ENCODE assay signal across 7 mouse cellular contexts in genomic region chr11:84813724-84814510, GRCm38 (mm10). TPM values are rescaled to one million over a fixed set of nuclear protein-coding genes. Genes with fewer than 3 reads are reported as not detected.
A peak's percentile ranks its signal among the peaks of the same experiment; 100 is the strongest.
DNase-seq lines count a peak whose midpoint lies in the region; ATAC-seq lines count a peak whose summit lies in the region.

No protein-coding gene starts in this region.

- peaks cover 9% of the 10 kb centered on the region for H3K4me1 ChIP-seq in heart, embryonic 10.5 days
- H3K4me1 ChIP-seq in midbrain, embryonic 11.5 days (ENCODE audit: control insufficient read depth, insufficient read depth, low read length): peaks cover 9% of the 10 kb centered on the region

- DNase-seq in CD8-positive naive resting alpha-beta T cell, adult 2 months (ENCODE audit: low read depth in 2 of 2, low spot score in 2 of 2): peak; percentile 67 to 70
- peak; percentile 77 for DNase-seq in R1 (ENCODE audit: low read depth, low spot score)
- peak; percentile 91 for DNase-seq in embryo, embryonic 10 days (ENCODE audit: low spot score)
- peak; percentile 92 for DNase-seq in heart, embryonic 10.5 days (ENCODE audit: low spot score)
- DNase-seq in layer of hippocampus, postnatal 25 days (ENCODE audit: extremely low spot score in 1 of 2, low spot score in 1 of 2): peak; percentile 76 to 89
- DNase-seq in midbrain, embryonic 11.5 days (ENCODE audit: low spot score, missing footprints): peak; percentile 100
- peak; percentile 63 for DNase-seq in spleen, adult 12 weeks (ENCODE audit: low spot score)

- no peaks in the 10 kb centered on the region for H3K9me3 ChIP-seq in heart, embryonic 10.5 days
- no peaks in the 10 kb centered on the region for H3K9me3 ChIP-seq in midbrain, embryonic 11.5 days (ENCODE audit: control insufficient read depth, low read length)

- no peak overlapping the region for H3K4me3 ChIP-seq in heart, embryonic 10.5 days
- H3K4me3 ChIP-seq in midbrain, embryonic 11.5 days (ENCODE audit: low read depth, low read length): no peak overlapping the region

- H3K9ac ChIP-seq in midbrain, embryonic 11.5 days (ENCODE audit: low read length): no peak overlapping the region

- 53% methylated on average over 13 of the region's 13 CpGs for WGBS in heart, embryonic 10.5 days
- WGBS in midbrain, embryonic 11.5 days: 57% methylated on average over 13 of the region's 13 CpGs

- H3K27ac ChIP-seq in heart, embryonic 10.5 days: no peak overlapping the region
- H3K27ac ChIP-seq in midbrain, embryonic 11.5 days (ENCODE audit: low read depth, low read length): no peak overlapping the region

- no peak overlapping the region for H3K4me2 ChIP-seq in midbrain, embryonic 11.5 days

- peaks cover 9% of the 10 kb centered on the region; the same call in 1 of the 2 replicates for H3K36me3 ChIP-seq in heart, embryonic 10.5 days
- no peaks in the 10 kb centered on the region for H3K36me3 ChIP-seq in midbrain, embryonic 11.5 days (ENCODE audit: control insufficient read depth, insufficient read depth, low read length)

- H3K27me3 ChIP-seq in heart, embryonic 10.5 days (ENCODE audit: insufficient read depth, poor library complexity, severe bottlenecking): peaks cover 12% of the 10 kb centered on the region
- no peaks in the 10 kb centered on the region for H3K27me3 ChIP-seq in midbrain, embryonic 11.5 days (ENCODE audit: control insufficient read depth, insufficient read depth, low read length)

- ATAC-seq in midbrain, embryonic 11.5 days (ENCODE audit: low FRiP score): peak; percentile 45

RNA-seq across cellular contexts. Expression of gene Mrm1, which starts 5.4 kb away (rescaled TPM):
- polyA plus RNA-seq in heart, embryonic 10.5 days (2016; fragmentation: Nextera tagmentation; extraction: Ambion mirVana): 12.7 and 15.7 TPM in 2 replicates
- 10 to 100 TPM; 11.4 to 12.2 TPM for total RNA-seq in layer of hippocampus, postnatal 25 days (2021)
- polyA plus RNA-seq in midbrain, embryonic 11.5 days (2014; fragmentation: Nextera tagmentation; extraction: Ambion mirVana): 10.3 and 11.4 TPM in 2 replicates

RNA-seq across cellular contexts. Expression of gene Dhrs11, which starts 14.9 kb away (rescaled TPM):
- polyA plus RNA-seq in heart, embryonic 10.5 days (2016; fragmentation: Nextera tagmentation; extraction: Ambion mirVana): 29.3 and 34.3 TPM in 2 replicates
- total RNA-seq in layer of hippocampus, postnatal 25 days (2021): 1 to 10 TPM; 4.6 to 6.6 TPM
- 12.2 and 12.6 TPM in 2 replicates for polyA plus RNA-seq in midbrain, embryonic 11.5 days (2014; fragmentation: Nextera tagmentation; extraction: Ambion mirVana)

RNA-seq across cellular contexts. Expression of gene Ggnbp2, which starts 56.7 kb away (rescaled TPM):
- 50.5 and 61.9 TPM in 2 replicates for polyA plus RNA-seq in heart, embryonic 10.5 days (2016; fragmentation: Nextera tagmentation; extraction: Ambion mirVana)
- 10 to 100 TPM; 76.5 to 90.6 TPM for total RNA-seq in layer of hippocampus, postnatal 25 days (2021)
- 71.0 and 75.4 TPM in 2 replicates for polyA plus RNA-seq in midbrain, embryonic 11.5 days (2014; fragmentation: Nextera tagmentation; extraction: Ambion mirVana)
